In the genomic region with DNA sequence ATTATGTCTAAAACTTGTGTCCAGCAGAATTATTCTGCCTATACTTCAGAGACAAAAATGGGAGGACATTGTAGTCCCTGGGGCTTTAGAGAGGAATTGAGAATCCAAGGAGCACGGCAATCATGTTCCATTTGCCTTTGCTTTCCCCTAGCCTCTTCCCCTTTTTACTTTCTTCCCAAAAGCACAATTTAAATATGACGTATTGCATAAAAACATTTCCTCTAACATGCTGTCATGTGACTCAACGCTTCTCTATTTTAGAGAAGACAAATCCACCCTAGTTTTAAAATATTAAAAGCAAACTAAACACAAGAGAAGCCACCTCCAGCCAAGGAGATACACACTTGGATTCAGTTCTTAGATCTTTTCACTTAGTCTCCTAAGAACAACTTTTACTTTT, we compare ENCODE assay signal across 8 mouse cellular contexts. TPM values are rescaled to one million over a fixed set of nuclear protein-coding genes. Genes with fewer than 3 reads are reported as not detected.
DNase-seq lines count a peak whose midpoint lies in the region; ATAC-seq and TF ChIP-seq lines count a peak whose summit lies in the region.

No protein-coding gene starts in this region.

- no peak for ATAC-seq in erythroblast, adult 5-6 weeks (replicated peaks; ENCODE audit: low FRiP score, poor library complexity, severe bottlenecking)
- ATAC-seq in G1E (ENCODE audit: extremely low read depth, insufficient number of reproducible peaks, low FRiP score, poor library complexity, severe bottlenecking) = no peak
- no peak for ATAC-seq in heart, postnatal 0 days (ENCODE audit: insufficient read depth, low read depth)
- peak; percentile 40 for ATAC-seq in megakaryocyte progenitor cell, adult 5-6 weeks (replicated peaks; ENCODE audit: poor library complexity)
- no peak for ATAC-seq in megakaryocyte-erythroid progenitor cell, adult 5-6 weeks (replicated peaks; ENCODE audit: low FRiP score, low TSS enrichment, poor library complexity, severe bottlenecking)

- peaks cover 45% of the 10 kb centered on the region for H3K4me1 ChIP-seq in erythroblast, embryonic 14.5 days (ENCODE audit: control insufficient read depth)
- peaks cover 33% of the 10 kb centered on the region for H3K4me1 ChIP-seq in G1E (ENCODE audit: insufficient read depth, low read depth, low read length)
- peaks cover 7% of the 10 kb centered on the region; the same call in 1 of the 2 replicates for H3K4me1 ChIP-seq in heart, postnatal 0 days (ENCODE audit: control insufficient read depth, insufficient read depth)

- peaks cover 61% of the 10 kb centered on the region for H3K36me3 ChIP-seq in erythroblast, embryonic 14.5 days (ENCODE audit: control insufficient read depth)
- H3K36me3 ChIP-seq in G1E (replicated peaks) = peaks cover 45% of the 10 kb centered on the region
- H3K36me3 ChIP-seq in heart, postnatal 0 days (replicated peaks; ENCODE audit: control insufficient read depth, insufficient read depth, low read length) = peaks cover 24% of the 10 kb centered on the region

- H3K4me3 ChIP-seq in erythroblast, embryonic 14.5 days (replicated peaks) = peak overlapping the region; percentile 97
- peak overlapping the region; percentile 96 for H3K4me3 ChIP-seq in G1E (ENCODE audit: low read depth, low read length)
- H3K4me3 ChIP-seq in heart, postnatal 0 days (ENCODE audit: low read depth, low read length) = peak overlapping the region; percentile 91

- 26% methylated on average over 3 of the region's 3 CpGs for WGBS in heart, postnatal 0 days

- H3K9ac ChIP-seq in heart, postnatal 0 days (replicated peaks; ENCODE audit: low read depth, low read length) = no peak overlapping the region

- H3K9me3 ChIP-seq in erythroblast, embryonic 14.5 days (ENCODE audit: control insufficient read depth, low read length) = no peaks in the 10 kb centered on the region
- no peaks in the 10 kb centered on the region for H3K9me3 ChIP-seq in G1E (replicated peaks)
- no peaks in the 10 kb centered on the region for H3K9me3 ChIP-seq in heart, postnatal 0 days (replicated peaks; ENCODE audit: control insufficient read depth, low read length)

- H3K27ac ChIP-seq in heart, postnatal 0 days (ENCODE audit: low read depth) = peak overlapping the region; percentile 90

- no peak for DNase-seq in G1E (ENCODE audit: low spot score)
- no peak for DNase-seq in heart, postnatal 0 days (ENCODE audit: low spot score)
- DNase-seq in ovary, postnatal 36 days (ENCODE audit: low spot score) = no peak
- no peak for DNase-seq in thymus, postnatal 10 days (ENCODE audit: low spot score in 2 of 2)

- TF ChIP-seq CTCF in G1E (IDR thresholded peaks at IDR 0.05; ENCODE audit: low read depth, low read length) = no peak
- no peak for TF ChIP-seq CTCF in heart, postnatal 0 days (IDR thresholded peaks at IDR 0.05; ENCODE audit: low read depth)

- TF ChIP-seq EP300 in heart, postnatal 0 days (IDR thresholded peaks at IDR 0.05; ENCODE audit: low read depth) = no peak

- peak overlapping the region; percentile 73 for H3K4me2 ChIP-seq in heart, postnatal 0 days (ENCODE audit: low read depth, low read length)

- no peaks in the 10 kb centered on the region for H3K27me3 ChIP-seq in erythroblast, embryonic 14.5 days (ENCODE audit: control insufficient read depth)
- H3K27me3 ChIP-seq in G1E (ENCODE audit: insufficient read depth, low read length) = no peaks in the 10 kb centered on the region
- H3K27me3 ChIP-seq in heart, postnatal 0 days (ENCODE audit: control insufficient read depth, insufficient read depth, low read length) = no peaks in the 10 kb centered on the region

RNA-seq across cellular contexts. Expression of a gene that starts 0.7 kb away (rescaled TPM):
- polyA plus RNA-seq in erythroblast, embryonic 14.5 days (2012) = 8.1 and 8.8 TPM in 2 replicates
- 166 and 169 TPM in 2 replicates for total RNA-seq in erythroblast, adult 5-6 weeks (2015; ENCODE audit: low replicate concordance)
- total RNA-seq in erythroblast, adult 5-6 weeks (2017; ENCODE audit: low replicate concordance) = 142 and 167 TPM in 2 replicates
- total RNA-seq in G1E (2014; fragmentation: Nextera tagmentation) = 109 and 118 TPM in 2 replicates
- 32.8 and 37.7 TPM in 2 replicates for total RNA-seq in G1E (2017)
- polyA plus RNA-seq in G1E (2012) = 59.5 and 64.8 TPM in 2 replicates
- 11.8 and 19.3 TPM in 2 replicates for total RNA-seq in heart, postnatal 0 days (2014; rRNA removed; ENCODE audit: low replicate concordance)
- polyA plus RNA-seq in heart, postnatal 0 days (2015; fragmentation: Nextera tagmentation; extraction: Ambion mirVana) = 6.6 and 8.5 TPM in 2 replicates
- 38.8 and 46.3 TPM in 2 replicates for total RNA-seq in megakaryocyte progenitor cell, adult 5-6 weeks (2015)
- 16.2 and 19.1 TPM in 2 replicates for total RNA-seq in megakaryocyte progenitor cell, adult 5-6 weeks (2017)
- 38.1 and 48.6 TPM in 2 replicates for total RNA-seq in megakaryocyte-erythroid progenitor cell, adult 5-6 weeks (2014; fragmentation: Nextera tagmentation)
- 25.4 and 28.7 TPM in 2 replicates for total RNA-seq in megakaryocyte-erythroid progenitor cell, adult 5-6 weeks (2017)

RNA-seq across cellular contexts. Expression of a gene that starts 32.5 kb away (rescaled TPM):
- polyA plus RNA-seq in erythroblast, embryonic 14.5 days (2012) = 1.5 and 2.1 TPM in 2 replicates
- 30.9 and 35.5 TPM in 2 replicates for total RNA-seq in erythroblast, adult 5-6 weeks (2015; ENCODE audit: low replicate concordance)
- total RNA-seq in erythroblast, adult 5-6 weeks (2017; ENCODE audit: low replicate concordance) = 68.0 and 81.5 TPM in 2 replicates
- total RNA-seq in G1E (2014; fragmentation: Nextera tagmentation) = 222 and 254 TPM in 2 replicates
- 99.4 and 116 TPM in 2 replicates for total RNA-seq in G1E (2017)
- polyA plus RNA-seq in G1E (2012) = 45.6 and 45.9 TPM in 2 replicates
- total RNA-seq in heart, postnatal 0 days (2014; rRNA removed; ENCODE audit: low replicate concordance) = 30.6 and 33.8 TPM in 2 replicates
- 18.8 and 19.0 TPM in 2 replicates for polyA plus RNA-seq in heart, postnatal 0 days (2015; fragmentation: Nextera tagmentation; extraction: Ambion mirVana)
- 69.4 and 95.7 TPM in 2 replicates for total RNA-seq in megakaryocyte progenitor cell, adult 5-6 weeks (2015)
- 77.0 and 96.2 TPM in 2 replicates for total RNA-seq in megakaryocyte progenitor cell, adult 5-6 weeks (2017)
- 103 and 125 TPM in 2 replicates for total RNA-seq in megakaryocyte-erythroid progenitor cell, adult 5-6 weeks (2014; fragmentation: Nextera tagmentation)
- 85.8 and 94.4 TPM in 2 replicates for total RNA-seq in megakaryocyte-erythroid progenitor cell, adult 5-6 weeks (2017)
